Mouse (Mus musculus): ENCODE data around the gene Ccdc103.
A peak's percentile ranks its signal among the peaks of the same experiment; 100 is the strongest.

Gene Ccdc103

DNA sequence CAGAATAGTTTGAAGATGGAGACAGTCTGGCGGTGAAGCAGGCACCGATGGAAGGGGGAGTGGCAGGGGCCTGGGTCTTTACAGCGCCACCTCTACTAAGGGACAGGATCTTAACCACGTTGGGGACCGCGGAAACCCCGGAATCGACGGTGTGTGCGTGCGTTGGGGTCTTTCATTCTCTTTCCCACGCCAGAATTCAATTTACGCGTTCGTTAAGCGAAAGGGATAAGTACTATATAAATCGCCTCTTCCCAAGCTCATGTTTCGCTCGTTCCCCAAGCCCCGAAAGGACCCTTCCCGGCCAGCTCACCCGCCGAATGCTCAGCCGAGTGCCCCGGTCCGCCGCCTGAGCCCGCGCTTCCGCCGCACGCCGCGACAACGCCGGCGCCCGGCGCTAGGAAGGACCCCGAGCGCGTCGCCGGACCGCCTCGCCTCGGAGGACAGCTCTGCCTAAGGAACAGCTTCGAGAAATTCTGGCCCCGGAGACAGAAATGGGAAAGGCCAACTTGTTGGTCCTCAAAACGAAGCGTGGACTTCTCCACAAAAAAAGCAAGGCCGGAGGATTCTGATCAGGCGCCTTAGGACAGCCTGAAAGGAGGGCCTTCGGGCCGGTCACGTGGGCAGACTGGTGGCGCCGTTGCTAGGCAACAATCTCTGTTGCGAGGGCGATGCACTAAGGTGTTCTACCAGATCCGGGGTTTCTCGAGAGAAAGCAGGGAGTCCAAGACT lies at the start of gene Ccdc103, which contains the start of gene Eftud2:
Gene Ccdc103 (plus strand): TSS at position 620 of the 729 bp plus-strand sequence.
Gene Eftud2 (minus strand): TSS at position 401 of the 729 bp plus-strand sequence.
- peak; percentile 91 to 94 for DNase-seq

DNA sequence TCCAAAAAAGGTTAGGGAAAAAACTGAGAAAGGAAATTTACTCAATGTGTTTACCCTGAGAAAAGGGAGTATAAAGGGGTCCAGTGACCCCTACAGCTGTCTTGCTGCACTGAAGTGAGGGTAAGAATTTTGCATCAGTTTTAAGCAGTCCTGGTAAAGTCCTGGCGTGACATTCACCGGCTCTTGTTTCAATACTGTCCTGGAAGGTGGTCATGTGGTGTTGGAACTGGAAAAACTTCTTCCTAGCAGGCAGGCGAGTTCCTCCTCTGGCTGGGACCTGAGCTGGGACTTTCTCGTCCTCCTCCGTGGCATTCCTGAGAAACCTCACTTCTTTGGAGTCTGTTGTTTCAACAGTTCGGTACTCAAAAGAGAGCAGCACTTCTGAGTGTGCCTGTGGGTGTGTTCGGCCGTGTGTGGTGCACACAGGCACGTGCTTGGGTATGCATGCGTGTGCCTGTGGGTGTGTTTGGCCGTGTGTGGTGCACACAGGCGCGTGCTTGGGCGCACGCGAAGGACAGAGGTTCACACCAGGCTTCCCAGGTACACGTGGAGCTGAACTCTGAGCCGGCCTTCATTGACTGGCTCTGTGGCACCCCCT lies 48.2 kb upstream of the Ccdc103 start:
- no peak for DNase-seq

DNA sequence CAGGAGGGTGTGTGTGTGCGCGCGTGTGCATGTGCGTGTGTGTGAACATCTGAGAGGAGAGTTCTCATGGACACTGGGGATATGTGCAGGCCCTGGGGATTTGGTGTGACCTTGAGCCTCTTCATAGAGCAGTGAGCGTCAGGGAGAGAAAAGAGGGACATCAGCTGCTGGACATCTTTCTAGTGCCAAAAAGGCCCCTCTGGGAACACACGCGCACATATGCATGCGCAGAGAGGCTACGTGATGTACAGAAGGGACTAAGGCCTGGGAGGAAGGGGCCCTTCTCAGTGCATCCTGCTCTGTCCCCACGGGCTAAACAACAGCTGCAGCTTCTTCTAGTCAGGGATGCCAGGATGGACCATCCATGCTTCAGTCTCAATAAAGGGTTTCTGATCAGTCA lies 46.8 kb upstream of the Ccdc103 start:
- DNase-seq: peak in 1 of 2 experiments; percentile 71

DNA sequence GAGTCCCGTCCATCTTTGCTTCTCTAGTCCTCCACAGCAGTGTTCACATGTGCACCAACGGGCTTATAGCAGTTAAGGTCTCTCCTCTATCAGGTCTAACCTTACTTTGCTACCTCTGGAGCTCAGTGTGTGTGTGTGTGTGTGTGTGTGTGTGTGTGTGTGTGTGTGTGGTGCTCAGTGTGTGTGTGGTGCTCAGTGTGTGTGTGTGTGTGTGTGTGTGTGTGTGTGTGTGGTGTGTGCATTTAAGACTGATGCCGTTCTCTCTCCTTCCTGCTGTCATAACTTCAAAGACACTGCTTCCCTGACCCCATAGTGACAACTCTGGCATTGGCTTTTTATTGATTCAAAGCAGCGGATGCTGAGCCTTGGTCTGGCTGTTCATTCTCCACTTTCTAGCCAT lies 45.5 kb upstream of the Ccdc103 start, which contains the start of gene Higd1b:
Gene Higd1b (plus strand): TSS at position 301 of the 400 bp plus-strand sequence.
- peak in 1 of 2 experiments; percentile 20 for DNase-seq

DNA sequence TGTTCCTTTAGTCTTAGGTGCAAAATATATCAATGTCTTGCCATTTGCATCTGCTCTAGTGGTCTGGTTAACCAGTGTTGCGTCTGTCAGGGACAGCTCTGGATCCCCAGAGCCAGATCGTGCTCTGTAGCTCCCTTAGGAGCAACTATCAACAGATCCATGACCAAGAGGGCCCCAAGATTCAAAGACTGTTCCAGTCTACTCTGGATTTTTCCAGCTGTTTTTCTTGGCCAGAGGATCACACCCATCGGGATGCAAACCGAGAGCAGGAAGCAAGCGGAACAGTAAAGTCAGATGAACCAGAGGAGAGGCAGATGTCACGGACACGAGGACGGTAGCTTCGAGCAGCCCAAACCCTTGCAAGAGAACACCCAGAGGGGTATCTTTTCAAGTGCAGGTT lies 44.9 kb upstream of the Ccdc103 start:
- DNase-seq: no peak

DNA sequence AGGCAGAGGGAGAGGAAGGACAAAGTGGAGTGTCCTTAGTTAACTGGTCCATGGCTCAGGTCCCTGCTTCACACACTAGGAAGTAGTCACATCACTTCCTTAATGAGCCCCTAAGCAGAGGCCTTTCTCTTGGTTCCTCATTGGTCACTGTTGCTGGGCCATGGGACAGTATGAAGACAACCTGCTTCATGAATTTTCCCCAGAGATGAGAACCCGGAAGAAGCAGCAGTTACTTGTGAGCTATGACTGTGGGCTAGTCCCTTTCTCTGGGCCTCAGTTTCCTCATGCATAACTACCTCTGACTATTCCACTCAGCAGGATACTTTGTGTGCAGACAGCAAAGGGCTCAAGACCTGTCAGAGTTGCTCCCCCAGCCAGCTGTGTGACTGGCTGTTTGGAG lies 43.6 kb upstream of the Ccdc103 start:
- no peak for DNase-seq

DNA sequence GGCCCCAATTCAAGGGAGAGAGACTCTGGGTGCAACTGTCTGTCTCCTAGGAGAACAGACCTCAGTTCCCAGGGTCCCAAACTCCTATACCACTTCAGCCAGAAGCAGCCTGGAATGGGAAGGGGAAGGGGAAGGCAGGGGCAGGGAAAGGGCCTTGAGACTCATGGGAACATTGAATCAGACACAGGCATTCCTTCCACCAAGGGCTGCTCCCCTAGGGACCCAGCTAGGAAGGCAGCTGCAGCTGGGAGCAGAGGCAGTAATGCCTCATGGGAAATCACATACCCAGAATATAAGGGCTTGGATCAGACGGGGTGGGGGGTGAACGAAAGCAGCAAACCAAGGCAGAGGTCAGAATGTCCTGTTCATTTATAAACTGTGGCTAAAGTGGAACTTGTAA lies 42.9 kb upstream of the Ccdc103 start:
- peak; percentile 13 to 59 for DNase-seq

DNA sequence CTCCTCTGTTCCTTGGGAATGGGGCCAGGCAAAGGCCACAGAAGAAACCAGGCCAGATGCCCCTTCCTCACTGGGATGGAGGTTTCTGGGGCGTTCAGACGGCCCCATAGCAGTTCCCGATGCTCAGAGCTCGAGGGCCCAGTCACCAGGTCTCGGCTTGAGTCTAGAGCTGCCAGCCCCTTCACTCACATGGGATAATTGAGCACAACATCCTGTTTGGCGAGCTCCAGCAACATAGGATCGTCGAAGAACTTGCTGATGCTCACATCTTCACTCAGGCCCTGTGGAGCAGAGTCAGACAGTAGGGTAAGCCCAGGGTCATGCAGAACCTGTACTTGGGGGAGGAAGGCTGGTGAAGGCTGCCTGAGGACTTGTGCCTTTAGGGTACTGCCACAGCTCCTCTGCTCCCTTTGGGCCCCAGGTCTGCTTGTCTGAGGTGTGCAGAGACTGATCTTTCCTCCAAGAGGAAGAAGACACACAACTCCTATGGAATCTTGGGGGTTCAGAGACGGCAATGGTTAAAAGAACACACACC lies 42.3 kb upstream of the Ccdc103 start:
- DNase-seq: no peak

DNA sequence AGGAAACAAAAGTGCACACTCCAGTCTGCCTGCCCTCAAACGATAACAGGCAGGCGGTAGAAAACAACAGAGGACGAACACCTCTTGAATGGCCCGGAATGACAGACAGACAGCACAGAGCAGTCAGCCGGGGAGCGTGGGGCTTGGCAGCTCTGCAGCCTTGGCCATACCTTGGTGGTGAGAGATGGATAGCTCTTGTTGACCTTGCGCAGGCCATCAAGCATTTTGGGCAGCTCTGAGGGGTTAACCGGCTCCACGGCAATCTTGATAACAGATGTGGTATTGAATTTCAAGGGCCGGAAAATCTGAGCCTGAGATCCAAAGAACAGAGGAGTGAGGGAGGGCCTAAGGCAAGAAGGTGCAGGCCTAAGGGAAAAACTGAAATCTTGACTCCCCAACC lies 35.1 kb upstream of the Ccdc103 start:
- no peak for DNase-seq

DNA sequence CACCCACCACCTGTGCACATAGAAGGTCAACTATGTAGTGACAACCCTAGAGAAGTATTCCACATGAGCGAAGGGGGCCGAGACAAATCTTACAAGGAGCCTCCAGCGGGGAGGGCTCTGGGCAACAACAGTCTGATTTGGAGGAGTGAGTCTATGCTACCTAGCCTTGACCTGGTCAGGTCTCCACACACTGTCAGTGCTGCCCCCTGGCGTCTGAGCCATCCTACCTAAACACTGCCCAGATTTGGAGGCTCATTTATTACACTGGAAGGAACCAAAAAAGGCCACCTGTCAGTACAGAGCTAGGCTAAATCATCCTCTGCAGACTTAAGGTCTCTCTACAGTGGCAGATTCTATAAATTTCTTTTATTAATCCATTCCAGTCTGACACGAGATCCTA lies 29.1 kb upstream of the Ccdc103 start:
- DNase-seq: peak; percentile 56 to 69

DNA sequence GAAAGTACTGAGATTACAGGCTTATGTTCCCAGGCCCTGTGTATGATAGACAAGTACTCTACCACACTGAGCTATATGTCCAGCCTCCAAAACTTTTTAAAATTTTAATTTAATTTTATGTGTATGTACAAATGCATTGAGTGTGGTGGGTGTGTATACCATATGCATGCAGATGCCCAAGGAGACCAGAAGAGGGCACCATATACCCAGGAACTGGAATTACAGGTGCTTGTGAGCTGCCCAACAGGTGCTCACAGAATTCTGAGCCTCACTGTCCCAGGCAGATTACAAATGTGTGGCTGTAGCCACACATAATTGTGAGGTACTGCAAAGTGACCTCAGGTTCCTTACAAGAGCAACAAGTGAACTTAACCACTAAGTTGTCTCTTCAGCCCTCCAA lies 27.2 kb upstream of the Ccdc103 start:
- DNase-seq: no peak

DNA sequence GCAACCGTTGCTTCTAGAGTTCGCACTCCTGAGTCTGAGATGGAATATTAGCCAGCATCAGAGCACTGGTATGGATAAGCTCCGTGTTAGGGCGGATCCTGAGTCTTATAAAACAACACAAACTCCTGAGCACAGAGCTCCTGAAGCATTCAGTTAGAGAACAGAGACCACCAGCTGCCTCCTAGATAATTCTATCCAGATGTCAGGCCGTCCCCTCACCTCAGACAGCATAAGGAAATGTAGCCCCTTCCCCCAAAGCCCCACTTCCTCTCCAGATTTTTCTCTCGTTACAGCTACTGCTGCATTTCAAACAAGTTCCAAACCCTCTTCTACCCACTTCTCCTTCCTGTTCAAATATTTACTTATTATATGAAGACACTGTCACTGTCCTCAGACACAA lies 25.1 kb upstream of the Ccdc103 start:
- DNase-seq: no peak

DNA sequence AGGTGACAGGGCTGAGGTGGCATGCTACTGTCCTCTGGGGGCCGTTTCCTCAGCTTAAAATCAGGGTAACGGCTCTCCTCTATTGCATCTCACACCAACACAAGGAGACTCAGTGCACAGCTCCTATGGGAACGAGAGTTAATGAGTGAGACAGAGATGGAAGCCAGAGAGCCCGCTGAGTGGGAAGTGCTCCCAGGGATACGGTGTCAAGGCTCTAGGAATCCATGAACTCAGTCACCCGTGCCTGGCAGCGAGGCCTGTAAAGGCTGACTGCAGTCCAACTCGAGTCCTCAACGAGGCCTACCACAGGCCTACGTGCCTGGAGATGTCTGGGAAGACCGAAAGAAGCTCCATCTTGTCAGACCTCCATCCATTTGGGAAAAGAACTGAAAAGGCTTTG lies 22.1 kb upstream of the Ccdc103 start:
- DNase-seq: no peak

DNA sequence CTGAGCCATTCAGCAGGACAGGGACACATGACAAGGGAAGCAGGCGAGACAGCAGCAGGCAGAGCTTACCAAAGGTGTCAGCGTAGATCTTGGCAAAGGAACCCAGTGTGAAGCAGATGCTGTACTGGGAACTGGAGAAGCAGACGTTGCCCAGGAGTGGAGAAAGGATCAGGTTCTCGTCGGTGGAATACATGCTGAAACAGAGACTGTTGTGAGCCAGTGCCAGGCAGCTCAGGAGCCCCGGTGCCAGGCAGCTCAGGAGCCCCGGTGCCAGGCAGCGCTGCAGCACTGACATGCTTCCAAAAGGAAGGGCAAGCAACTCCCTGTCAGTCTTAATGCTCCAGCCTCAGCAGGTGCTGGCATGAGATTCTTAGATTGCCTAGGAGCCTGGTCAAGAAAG lies 21.1 kb upstream of the Ccdc103 start:
- no peak for DNase-seq

DNA sequence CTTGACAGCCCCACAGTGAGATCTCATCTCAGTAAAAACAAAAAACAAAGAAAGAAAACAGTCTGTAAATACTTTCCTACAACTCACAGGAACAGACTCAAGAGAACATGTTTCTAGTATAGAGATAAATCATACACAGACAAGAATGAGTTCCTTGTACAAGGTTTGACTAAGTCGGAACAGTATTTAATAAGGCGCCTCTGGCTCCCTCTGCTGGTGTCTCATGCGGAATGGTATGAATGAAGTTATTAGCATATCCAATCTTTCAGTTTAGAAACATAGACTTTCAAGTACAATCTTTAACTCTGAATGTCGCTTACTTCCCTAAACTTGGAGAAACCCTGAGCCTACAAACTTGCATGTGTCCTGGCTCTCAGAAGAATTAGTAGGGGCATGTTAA lies 16.7 kb upstream of the Ccdc103 start:
- peak in 1 of 2 experiments; percentile 66 for DNase-seq

DNA sequence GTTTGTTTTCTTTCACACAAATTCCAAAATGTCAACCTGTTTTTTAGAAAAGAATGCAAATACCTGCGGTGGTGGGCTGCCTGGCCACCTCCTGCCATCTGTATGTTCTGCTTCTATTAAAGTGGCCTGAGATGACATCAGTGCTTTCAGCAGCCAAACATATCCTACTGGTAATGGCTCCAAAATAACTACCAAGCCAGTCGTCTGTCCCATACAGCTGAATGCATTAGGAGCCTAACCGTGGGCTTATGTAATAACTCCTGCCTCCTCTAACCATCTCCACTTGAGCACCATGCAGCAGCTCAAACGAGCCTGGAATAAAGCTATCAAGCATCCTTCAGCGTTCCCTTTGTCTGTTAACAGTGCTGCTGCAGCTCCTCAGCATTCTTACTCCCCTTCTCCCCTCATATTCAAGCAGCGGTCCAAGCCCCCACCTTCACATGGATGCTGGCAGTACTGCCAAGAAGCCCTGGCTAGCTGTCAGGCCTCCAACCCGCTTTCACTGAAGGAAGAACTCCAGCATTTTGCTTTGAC lies 6.1 kb upstream of the Ccdc103 start:
- DNase-seq: no peak

DNA sequence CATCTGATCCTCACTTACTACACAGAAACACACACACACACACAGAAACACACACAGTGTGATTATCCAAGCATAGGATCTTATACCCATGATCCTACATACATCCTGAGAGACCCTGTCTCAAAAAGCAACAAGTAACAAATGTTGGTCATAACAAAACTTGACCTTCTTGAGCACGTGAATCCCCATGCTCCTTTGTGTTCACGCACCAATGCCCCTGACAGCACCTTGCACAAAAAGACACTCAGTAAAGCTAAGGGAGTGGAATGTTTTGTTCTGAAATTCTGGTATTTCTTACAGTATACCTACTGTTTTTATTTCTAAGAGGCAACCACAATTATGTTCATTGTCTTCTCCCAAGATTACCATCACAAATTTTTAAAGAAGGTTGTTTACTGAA lies 1.4 kb upstream of the Ccdc103 start:
- no peak for DNase-seq

DNA sequence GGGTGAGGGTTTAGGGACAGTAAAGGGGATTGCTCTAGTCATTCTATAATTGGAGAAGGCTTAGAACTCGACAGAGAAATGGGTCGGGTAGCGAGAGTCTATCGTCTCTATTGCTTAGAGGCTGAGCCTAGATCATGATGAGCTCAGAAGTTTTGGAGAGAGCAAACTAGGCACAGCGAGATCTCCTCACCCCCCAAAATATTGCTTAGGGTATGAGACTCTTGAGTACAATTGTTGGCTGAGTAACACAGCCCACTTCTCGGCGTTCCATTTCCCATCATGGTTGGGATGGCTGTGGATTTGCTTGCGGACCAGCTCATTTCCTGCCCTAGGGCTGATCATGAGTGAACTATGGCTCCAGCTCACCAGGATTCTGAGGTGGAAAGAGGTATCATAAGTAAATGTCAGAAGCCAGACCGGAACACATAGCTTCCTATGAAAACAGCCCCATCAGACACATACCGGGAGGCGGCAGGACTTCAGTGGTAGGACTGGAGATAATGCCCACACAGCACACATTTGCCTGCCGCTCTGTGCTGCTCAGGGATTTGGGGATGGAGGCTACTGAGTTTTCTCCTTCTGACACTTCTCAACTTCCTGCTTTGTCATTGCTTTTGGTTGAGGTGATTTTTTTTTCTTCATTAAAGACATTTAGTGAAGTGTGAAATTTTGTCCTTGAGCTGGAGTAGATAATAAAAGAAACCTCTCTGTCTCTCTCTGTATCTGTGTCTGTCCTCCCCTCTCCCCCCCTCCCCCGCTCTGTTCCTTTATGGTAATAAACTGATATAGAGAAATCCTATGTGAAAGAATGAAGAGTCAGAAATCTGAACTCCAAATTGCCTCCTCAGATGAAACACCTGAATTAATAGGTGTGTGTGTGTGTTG lies 552 bp downstream of the Ccdc103 start:
- no peak for DNase-seq

DNA sequence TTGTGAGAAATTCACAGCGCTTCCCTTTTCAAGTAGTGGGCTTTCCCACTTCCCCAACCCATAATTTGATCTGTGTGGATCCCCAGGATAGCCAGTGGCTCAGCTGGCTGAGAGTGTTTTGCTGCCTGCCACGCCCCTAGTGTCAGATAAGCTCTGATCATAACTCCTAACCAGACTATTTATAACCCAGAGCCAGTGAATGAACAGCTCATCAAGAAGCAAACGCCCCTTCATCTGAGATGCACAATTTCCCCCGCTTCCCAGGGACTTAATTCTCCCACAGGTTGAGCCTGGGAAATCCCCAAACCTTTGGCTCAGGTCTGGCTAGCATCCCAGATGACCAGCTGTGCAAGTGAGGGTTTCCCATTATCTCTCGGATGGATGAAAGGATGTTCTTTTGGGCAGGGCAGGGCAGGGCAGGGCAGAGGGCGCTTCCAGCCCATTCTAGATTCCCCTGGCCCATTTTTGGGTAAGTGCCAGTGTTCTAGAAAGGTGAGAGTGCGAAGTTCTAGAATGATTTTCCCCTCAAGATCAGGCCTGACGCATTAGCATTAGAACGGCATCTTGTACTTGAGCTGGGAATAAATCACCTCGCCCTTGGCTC lies 3.7 kb downstream of the Ccdc103 start, which contains the start of gene Fam187a:
Gene Fam187a (plus strand): TSS at position 554 of the 604 bp plus-strand sequence.
- no peak for DNase-seq

DNA sequence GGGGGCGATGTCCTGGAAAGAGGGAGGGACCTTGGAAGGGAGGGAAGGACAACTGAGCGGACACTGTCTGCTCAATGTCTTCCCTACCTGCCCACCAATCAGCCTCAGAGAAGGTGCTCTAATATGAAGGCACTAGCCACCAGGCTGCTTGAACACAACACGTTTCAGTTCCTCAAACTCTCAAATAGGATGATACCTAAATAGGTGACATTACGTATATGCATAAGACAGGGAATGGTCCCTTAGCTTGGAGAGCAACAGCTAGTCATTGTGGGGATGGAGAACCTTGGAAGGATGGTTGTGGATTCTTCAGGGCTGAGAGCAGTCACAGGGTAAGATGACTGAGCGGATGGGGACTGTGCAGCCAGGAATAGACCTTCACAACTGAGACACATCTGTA lies 6.4 kb downstream of the Ccdc103 start:
- DNase-seq: no peak

DNA sequence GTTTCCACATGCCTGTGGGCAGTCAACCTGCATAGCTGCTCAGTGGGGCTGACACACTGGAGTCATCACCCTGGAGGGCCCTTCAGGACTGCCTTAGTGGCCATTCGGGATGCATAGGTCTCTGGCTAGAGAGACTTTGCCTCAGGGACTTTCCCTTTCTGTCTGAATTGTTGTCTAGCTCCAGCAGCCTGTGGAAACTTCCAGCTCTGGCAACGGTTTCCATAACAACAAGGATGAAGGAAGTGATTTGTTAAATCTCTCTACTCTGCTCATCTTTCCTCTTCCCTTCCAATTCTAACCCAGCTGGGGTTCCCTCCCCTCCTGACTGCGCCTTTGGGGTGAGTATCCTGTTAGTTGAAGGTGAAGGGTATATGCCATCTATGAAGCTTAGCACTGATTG lies 7.1 kb downstream of the Ccdc103 start:
- no peak for DNase-seq

DNA sequence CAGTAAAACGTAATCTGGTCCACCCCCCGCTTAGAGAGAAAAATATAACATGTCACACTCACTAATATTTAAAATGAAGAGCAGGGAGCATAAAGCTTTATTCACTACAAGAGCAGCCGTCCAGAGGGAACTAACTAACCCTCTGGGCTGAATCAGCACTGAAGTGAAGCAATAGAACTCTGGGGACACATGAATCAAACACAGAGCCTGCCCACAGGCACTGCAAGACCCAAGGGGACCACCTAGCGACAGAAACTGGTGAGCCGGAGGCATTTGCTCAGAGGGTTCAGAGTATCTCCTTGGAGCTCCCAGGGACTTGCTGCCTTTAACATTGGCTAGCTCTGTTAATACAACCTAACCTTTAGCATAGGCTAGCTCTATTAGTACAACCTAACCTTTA lies 9.1 kb downstream of the Ccdc103 start:
- no peak for DNase-seq
